Mouse (Mus musculus): ENCODE measurements at regions not wholly inside any gene's neighbourhood (a gene's known extent, or its start where the extent isn't known, plus 50 kb on each side); places are given as distances from the start of the nearest gene placed in this dataset.
"Not testable (repeated sequence)": the region's sequence is repeated elsewhere in the genome, so short reads cannot be mapped to it uniquely, and the experiment has no call there.

DNA sequence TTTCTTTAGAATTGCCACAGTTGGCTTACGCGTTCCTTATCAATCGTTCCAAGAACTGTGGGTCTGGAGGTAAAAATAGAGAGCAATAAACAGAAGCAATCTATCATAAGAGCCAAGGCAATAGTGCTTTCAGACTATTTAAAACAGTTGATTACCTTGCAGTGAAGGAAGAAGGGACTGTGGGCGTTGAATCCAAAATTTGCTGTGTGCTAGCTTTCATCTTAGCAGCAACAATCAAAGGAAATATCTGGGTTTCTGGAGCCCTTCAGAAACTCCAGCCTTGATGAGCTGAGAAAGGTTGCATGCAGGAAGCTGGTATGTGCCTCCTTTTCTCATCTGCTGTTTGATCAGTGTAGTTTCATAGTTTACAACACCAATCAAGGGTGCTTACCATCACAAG lies 136.1 kb upstream of the Thrb start:
- ATAC-seq: no peak
- no peak for TF ChIP-seq CTCF (IDR thresholded peaks at IDR 0.05; ENCODE audit: low read depth)
- no peak overlapping the region for H3K9ac ChIP-seq (ENCODE audit: low read depth, low read length)

DNA sequence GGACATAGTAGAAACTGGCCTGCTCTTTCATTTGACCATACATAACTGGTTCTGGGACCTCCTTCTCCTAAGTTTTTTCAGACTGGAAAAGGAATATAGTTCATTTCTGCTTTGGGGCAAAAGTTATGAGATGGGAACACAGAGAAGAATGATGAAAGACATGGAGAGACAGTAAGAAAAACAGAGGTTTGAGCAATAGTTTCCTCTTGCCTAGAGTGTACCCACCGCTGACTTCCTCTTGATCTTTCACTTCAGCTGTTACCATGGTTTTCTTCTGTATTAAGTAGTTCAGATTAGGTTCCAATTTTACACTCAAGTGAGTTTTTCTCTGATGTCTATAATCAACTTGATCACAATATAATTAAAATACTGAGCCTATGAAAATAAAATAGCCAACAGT lies 120.7 kb upstream of the Thrb start:
- no peak overlapping the region for H3K27ac ChIP-seq (ENCODE audit: low read depth, low read length)
- no peak overlapping the region for H3K4me2 ChIP-seq (replicated peaks; ENCODE audit: low read depth)
- WGBS: 81% methylated on average over 1 of the region's 1 CpGs
- H3K9ac ChIP-seq (ENCODE audit: low read depth, low read length): no peak overlapping the region
- H3K4me3 ChIP-seq (ENCODE audit: low read depth, low read length): no peak overlapping the region
- no peaks in the 10 kb centered on the region for H3K27me3 ChIP-seq (replicated peaks; ENCODE audit: control insufficient read depth, insufficient read depth, low read length)
- no peaks in the 10 kb centered on the region for H3K9me3 ChIP-seq (ENCODE audit: control insufficient read depth)
- no peak for TF ChIP-seq CTCF (IDR thresholded peaks at IDR 0.05; ENCODE audit: low read depth)
- no peak for ATAC-seq
- H3K36me3 ChIP-seq (ENCODE audit: control insufficient read depth, insufficient read depth): no peaks in the 10 kb centered on the region
- no peaks in the 10 kb centered on the region for H3K4me1 ChIP-seq (replicated peaks; ENCODE audit: control insufficient read depth, insufficient read depth, low read length)

More for the DNA sequence above, 136.1 kb upstream of the Thrb start:
- no peak overlapping the region for H3K27ac ChIP-seq (ENCODE audit: low read depth, low read length)
- H3K4me3 ChIP-seq (ENCODE audit: low read depth, low read length): no peak overlapping the region
- WGBS: 45% methylated on average over 4 of the region's 4 CpGs
- no peaks in the 10 kb centered on the region for H3K27me3 ChIP-seq (replicated peaks; ENCODE audit: control insufficient read depth, insufficient read depth, low read length)
- H3K4me2 ChIP-seq (replicated peaks; ENCODE audit: low read depth): no peak overlapping the region
- no peaks in the 10 kb centered on the region for H3K4me1 ChIP-seq (replicated peaks; ENCODE audit: control insufficient read depth, insufficient read depth, low read length)
- H3K36me3 ChIP-seq (ENCODE audit: control insufficient read depth, insufficient read depth): no peaks in the 10 kb centered on the region
- no peaks in the 10 kb centered on the region for H3K9me3 ChIP-seq (ENCODE audit: control insufficient read depth)

DNA sequence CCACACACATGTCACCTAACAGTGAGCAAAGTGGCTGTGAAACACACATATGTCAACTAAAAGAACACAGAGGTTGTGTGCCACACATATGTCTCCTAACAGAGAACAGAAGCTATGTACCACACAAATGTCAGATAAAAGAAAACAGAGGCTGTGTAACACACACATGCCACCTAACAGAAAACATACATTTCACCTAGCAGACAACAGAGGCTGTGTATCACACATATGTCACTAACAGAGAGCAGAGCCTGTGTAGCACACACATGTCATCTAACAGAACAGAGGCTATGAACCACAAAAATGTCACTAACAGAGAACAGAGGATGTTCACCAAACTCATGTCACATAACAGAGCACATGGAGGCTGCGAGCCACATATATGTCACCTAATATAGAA lies 103.6 kb upstream of the Thrb start:
- Histone ChIP-seq H3K27ac (ENCODE audit: low read depth, low read length) (no peak overlapping the region), H3K9ac (ENCODE audit: low read depth, low read length) (no peak overlapping the region), H3K4me3 (ENCODE audit: low read depth, low read length) (no peak overlapping the region), H3K9me3 (ENCODE audit: control insufficient read depth) (no peaks in the 10 kb centered on the region), H3K27me3 (replicated peaks; ENCODE audit: control insufficient read depth, insufficient read depth, low read length) (no peaks in the 10 kb centered on the region), H3K4me1 (replicated peaks; ENCODE audit: control insufficient read depth, insufficient read depth, low read length) (no peaks in the 10 kb centered on the region), H3K4me2 (replicated peaks; ENCODE audit: low read depth) (no peak overlapping the region), H3K36me3 (ENCODE audit: control insufficient read depth, insufficient read depth) (no peaks in the 10 kb centered on the region)
- 87% methylated on average over 1 of the region's 1 CpGs for WGBS
- no peak for ATAC-seq
- no peak for TF ChIP-seq CTCF (IDR thresholded peaks at IDR 0.05; ENCODE audit: low read depth)

DNA sequence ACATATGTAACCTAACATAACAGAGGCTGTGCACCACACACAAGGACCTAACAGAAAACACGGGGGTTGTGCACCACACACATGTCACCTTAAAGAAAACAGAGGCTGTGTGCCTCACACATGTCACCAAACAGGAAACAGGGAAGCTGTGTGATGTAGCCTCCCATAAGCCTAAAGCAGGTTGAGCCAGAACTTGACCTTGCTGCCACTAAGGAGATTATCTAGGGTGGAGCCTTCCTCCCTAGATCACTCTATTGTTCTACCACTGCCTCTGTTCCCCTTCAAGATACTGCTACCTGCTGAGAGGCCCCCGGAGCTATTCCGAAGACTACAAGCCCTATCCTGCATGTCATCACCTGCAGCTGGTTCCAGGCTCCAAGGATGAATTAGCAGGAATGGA lies 100.1 kb upstream of the Thrb start:
- H3K9ac ChIP-seq (ENCODE audit: low read depth, low read length); H3K4me3 ChIP-seq (ENCODE audit: low read depth, low read length); ATAC-seq; H3K9me3 ChIP-seq (ENCODE audit: control insufficient read depth); H3K27ac ChIP-seq (ENCODE audit: low read depth, low read length); H3K4me2 ChIP-seq (replicated peaks; ENCODE audit: low read depth); H3K36me3 ChIP-seq (ENCODE audit: control insufficient read depth, insufficient read depth); H3K27me3 ChIP-seq (replicated peaks; ENCODE audit: control insufficient read depth, insufficient read depth, low read length); H3K4me1 ChIP-seq (replicated peaks; ENCODE audit: control insufficient read depth, insufficient read depth, low read length): not testable (repeated sequence)
- WGBS: 44% methylated on average over 3 of the region's 3 CpGs

GRCm38 (mm10) chr14:17567927-17568326 lies 92.1 kb upstream of the Thrb start:
- no peaks in the 10 kb centered on the region for H3K4me1 ChIP-seq (replicated peaks; ENCODE audit: control insufficient read depth, insufficient read depth, low read length)
- 63% methylated on average over 1 of the region's 1 CpGs for WGBS
- H3K9ac ChIP-seq (ENCODE audit: low read depth, low read length): no peak overlapping the region
- no peak for ATAC-seq
- H3K9me3 ChIP-seq (ENCODE audit: control insufficient read depth): no peaks in the 10 kb centered on the region
- no peak overlapping the region for H3K27ac ChIP-seq (ENCODE audit: low read depth, low read length)
- no peak overlapping the region for H3K4me3 ChIP-seq (ENCODE audit: low read depth, low read length)
- no peaks in the 10 kb centered on the region for H3K36me3 ChIP-seq (ENCODE audit: control insufficient read depth, insufficient read depth)
- no peak for TF ChIP-seq CTCF (IDR thresholded peaks at IDR 0.05; ENCODE audit: low read depth)
- H3K4me2 ChIP-seq (replicated peaks; ENCODE audit: low read depth): no peak overlapping the region
- H3K27me3 ChIP-seq (replicated peaks; ENCODE audit: control insufficient read depth, insufficient read depth, low read length): no peaks in the 10 kb centered on the region

DNA sequence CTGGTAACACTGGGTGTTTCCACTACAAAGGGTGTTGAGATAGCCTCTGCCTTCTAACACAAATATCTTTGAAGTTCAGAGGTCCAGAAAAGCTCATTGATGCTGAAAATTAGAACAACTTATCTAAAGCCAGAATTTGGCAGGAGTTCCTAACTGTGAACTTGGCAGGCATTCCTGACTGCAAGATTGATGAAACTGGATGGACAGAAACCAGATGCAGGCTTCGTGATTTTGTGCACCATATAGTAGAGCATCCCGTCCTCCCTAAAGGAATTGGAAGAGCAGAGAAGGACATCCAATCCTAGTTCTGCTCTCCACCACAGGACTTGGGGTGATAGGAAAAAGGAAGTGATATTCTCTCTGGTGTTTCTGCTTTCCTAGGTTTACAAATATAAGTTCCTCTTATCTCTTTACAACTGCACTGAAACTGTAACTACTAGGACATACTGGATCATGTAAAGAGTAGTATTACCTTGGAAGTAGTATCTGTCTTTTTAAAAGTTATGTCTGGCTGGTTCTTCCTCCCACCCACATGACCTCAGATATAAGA lies 90.9 kb upstream of the Thrb start:
- Histone ChIP-seq H3K9ac (ENCODE audit: low read depth, low read length) (no peak overlapping the region), H3K27me3 (replicated peaks; ENCODE audit: control insufficient read depth, insufficient read depth, low read length) (no peaks in the 10 kb centered on the region), H3K27ac (ENCODE audit: low read depth, low read length) (no peak overlapping the region), H3K36me3 (ENCODE audit: control insufficient read depth, insufficient read depth) (no peaks in the 10 kb centered on the region), H3K4me3 (ENCODE audit: low read depth, low read length) (no peak overlapping the region), H3K4me2 (replicated peaks; ENCODE audit: low read depth) (no peak overlapping the region), H3K9me3 (ENCODE audit: control insufficient read depth) (no peaks in the 10 kb centered on the region), H3K4me1 (replicated peaks; ENCODE audit: control insufficient read depth, insufficient read depth, low read length) (no peaks in the 10 kb centered on the region)
- no peak for TF ChIP-seq CTCF (IDR thresholded peaks at IDR 0.05; ENCODE audit: low read depth)
- WGBS: 73% methylated on average over 2 of the region's 2 CpGs
- no peak for ATAC-seq

DNA sequence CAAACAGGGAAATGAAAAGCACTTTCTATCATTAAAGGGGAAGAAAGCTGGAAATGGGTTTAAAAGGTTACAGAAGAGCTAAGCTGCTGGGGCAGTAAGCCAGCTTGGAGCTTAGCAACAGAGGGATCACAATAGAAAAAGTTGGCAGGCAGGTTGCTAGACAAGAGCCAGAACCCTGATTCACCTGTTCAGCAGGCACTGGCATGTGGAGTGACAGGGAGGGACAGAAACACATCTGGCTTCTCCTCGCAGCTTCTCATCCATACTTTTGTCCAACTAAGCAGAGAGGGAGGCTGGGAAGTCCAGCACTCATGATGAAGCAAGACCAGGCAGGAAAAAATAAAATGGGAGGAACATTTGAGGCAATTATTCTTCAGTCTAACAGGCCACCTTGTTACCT lies 81.3 kb upstream of the Thrb start:
- Histone ChIP-seq H3K9ac (ENCODE audit: low read depth, low read length) (no peak overlapping the region), H3K27me3 (replicated peaks; ENCODE audit: control insufficient read depth, insufficient read depth, low read length) (no peaks in the 10 kb centered on the region), H3K4me1 (replicated peaks; ENCODE audit: control insufficient read depth, insufficient read depth, low read length) (no peaks in the 10 kb centered on the region), H3K36me3 (ENCODE audit: control insufficient read depth, insufficient read depth) (no peaks in the 10 kb centered on the region), H3K4me3 (ENCODE audit: low read depth, low read length) (no peak overlapping the region), H3K4me2 (replicated peaks; ENCODE audit: low read depth) (no peak overlapping the region), H3K27ac (ENCODE audit: low read depth, low read length) (no peak overlapping the region), H3K9me3 (ENCODE audit: control insufficient read depth) (no peaks in the 10 kb centered on the region)
- ATAC-seq: no peak
- TF ChIP-seq CTCF (IDR thresholded peaks at IDR 0.05; ENCODE audit: low read depth): no peak
- 90% methylated on average over 1 of the region's 1 CpGs for WGBS
